Mouse (Mus musculus): ENCODE measurements at regions not wholly inside any gene's neighbourhood (a gene's known extent, or its start where the extent isn't known, plus 50 kb on each side); places are given as distances from the start of the nearest gene placed in this dataset.

- no peak for TF ChIP-seq ZC3H11A (IDR thresholded peaks at IDR 0.05; ENCODE audit: borderline replicate concordance, low read depth, low read length)
- TF ChIP-seq ZNF384 (IDR thresholded peaks at IDR 0.05; ENCODE audit: low read depth, low read length): no peak
- no peak for TF ChIP-seq HCFC1 (IDR thresholded peaks at IDR 0.05; ENCODE audit: borderline replicate concordance, insufficient read depth, low read length)
These were observed 420.0 kb upstream of the Klf4 start for GRCm38 (mm10) chr4:55952220-55952619.
